Mouse (Mus musculus) intestine, embryonic 15.5 days (tissue): Measurements from ENCODE around the gene Gm10392. TPM values are rescaled to one million over a fixed set of nuclear protein-coding genes. Genes with fewer than 3 reads are reported as not detected.
A peak's percentile ranks its signal among the peaks of the same experiment; 100 is the strongest.

ENCODE experiments used
- ATAC-seq: fragments of 200-750 bp; cut with Nextera tagmentation; 2 replicates; pipeline ENCODE4 v1.8.0; 2017; ENCODE audit warnings: moderate TSS enrichment, moderate library complexity
- H3K27ac ChIP-seq: fragments of 300-500 bp; sonication (generic); 2 replicates; pipeline ENCODE4 v1.5.1; 2015; ENCODE audit warnings: mild to moderate bottlenecking, inconsistent platforms
- H3K27me3 ChIP-seq: fragments of 300-500 bp; sonication (generic); replicated peaks from 2 replicates; pipeline ENCODE4 v1.6.1; 2015; ENCODE audit warnings: inconsistent platforms
- H3K36me3 ChIP-seq: fragments of 300-500 bp; sonication (generic); 2 replicates; pipeline ENCODE4 v1.6.1; 2015; ENCODE audit warnings: inconsistent platforms
- H3K4me1 ChIP-seq: fragments of 300-500 bp; sonication (generic); replicated peaks from 2 replicates; pipeline ENCODE4 v1.6.1; 2015; ENCODE audit warnings: inconsistent platforms
- H3K4me2 ChIP-seq: fragments of 300-500 bp; sonication (generic); replicated peaks from 2 replicates; pipeline ENCODE4 v1.6.1; 2015; ENCODE audit warnings: mild to moderate bottlenecking, inconsistent platforms
- H3K4me3 ChIP-seq: fragments of 300-500 bp; sonication (generic); replicated peaks from 2 replicates; pipeline ENCODE4 v1.5.1; 2015; ENCODE audit warnings: inconsistent platforms
- H3K9ac ChIP-seq: fragments of 300-500 bp; sonication (generic); 2 replicates; pipeline ENCODE4 v1.6.1; 2015; ENCODE audit warnings: inconsistent platforms
- H3K9me3 ChIP-seq: fragments of 300-500 bp; sonication (generic); 2 replicates; pipeline ENCODE4 v1.6.1; 2016; ENCODE audit warnings: inconsistent platforms
- WGBS: fragments of 180-500 bp; shearing (Covaris S2); methylation state at CpG from one replicate; pipeline ENCODE4 v1.1.7; 2015; 5-methylcytosine and 5-hydroxymethylcytosine counted together
- polyA plus RNA-seq: library from polyadenylated mRNA; unstranded; fragments of >200 nt; fragmentation: Nextera tagmentation; extraction: Ambion mirVana; gene quantifications from 2 replicates; pipeline ENCODE4 v1.2.1, GENCODE M21; 2015

The Gm10392 gene
- polyA plus RNA-seq, 1 experiment from 2014 or later, result not detected

- H3K4me3 ChIP-seq, result peak within 1 kb of the TSS; percentile 51
- peak within 1 kb of the TSS; percentile 98 for H3K4me2 ChIP-seq
- 9% methylated on average over 39 of the region's 39 CpGs for WGBS
- peak within 1 kb of the TSS; percentile 29; the same call in 1 of the 2 replicates for H3K27ac ChIP-seq
- ATAC-seq, result no peak
- H3K4me1 ChIP-seq, result peaks cover 30% of the 10 kb centered on the region
- H3K9me3 ChIP-seq, result no peaks in the 10 kb centered on the region
- H3K36me3 ChIP-seq, result no peaks in the 10 kb centered on the region
- peak within 1 kb of the TSS; percentile 62 for H3K9ac ChIP-seq
- H3K27me3 ChIP-seq, result peaks cover 8% of the 10 kb centered on the region; the same call in 1 of the 2 replicates
Observed at GRCm38 (mm10) chr11:77515637-77516552, 3.1 kb downstream of the Gm10392 start, which contains the start of gene Trp53i13. TSS of gene Trp53i13 (minus strand) at chr11:77515980.

GRCm38 (mm10) chr11:77514832-77515636 is 4.0 kb downstream of the Gm10392 start, which contains the start of gene Abhd15:
TSS of gene Abhd15 (plus strand) at chr11:77515121.
- H3K27ac ChIP-seq, result peak within 1 kb of the TSS; percentile 29
- peak within 1 kb of the TSS; percentile 62 for H3K9ac ChIP-seq
- peaks cover 8% of the 10 kb centered on the region; the same call in 1 of the 2 replicates for H3K27me3 ChIP-seq
- peak within 1 kb of the TSS; percentile 51 for H3K4me3 ChIP-seq
- ATAC-seq, result peak; percentile 50
- H3K4me2 ChIP-seq, result peak within 1 kb of the TSS; percentile 98
- no peaks in the 10 kb centered on the region for H3K9me3 ChIP-seq
- no peaks in the 10 kb centered on the region for H3K36me3 ChIP-seq
- under 1% methylated on average over 72 of the region's 72 CpGs for WGBS
- peaks cover 30% of the 10 kb centered on the region for H3K4me1 ChIP-seq

- Histone ChIP-seq H3K9ac (peak overlapping the region; percentile 62; the same call in 1 of the 2 replicates), H3K4me2 (peak overlapping the region; percentile 98), H3K4me1 (peaks cover 30% of the 10 kb centered on the region), H3K27ac (peak overlapping the region; percentile 29; the same call in 1 of the 2 replicates), H3K36me3 (no peaks in the 10 kb centered on the region), H3K4me3 (peak overlapping the region; percentile 51), H3K27me3 (peaks cover 8% of the 10 kb centered on the region; the same call in 1 of the 2 replicates), H3K9me3 (no peaks in the 10 kb centered on the region)
- WGBS, result 16% methylated on average over 19 of the region's 19 CpGs
- no peak for ATAC-seq
Observed at GRCm38 (mm10) chr11:77514281-77514831, 4.6 kb downstream of the Gm10392 start.

- Histone ChIP-seq H3K27me3 (peaks cover 8% of the 10 kb centered on the region; the same call in 1 of the 2 replicates), H3K9me3 (no peaks in the 10 kb centered on the region), H3K36me3 (no peaks in the 10 kb centered on the region), H3K4me2 (peak overlapping the region; percentile 98), H3K9ac (peak overlapping the region; percentile 48), H3K4me1 (peaks cover 30% of the 10 kb centered on the region), H3K27ac (peak overlapping the region; percentile 45; the same call in 1 of the 2 replicates), H3K4me3 (peak overlapping the region; percentile 67)
- WGBS, result 15% methylated on average over 10 of the region's 10 CpGs
- 0 out of 2 replicates have a peak, but pooled peaks have one; percentile 1 for ATAC-seq
Observed at GRCm38 (mm10) chr11:77513811-77514170, 5.2 kb downstream of the Gm10392 start.

- H3K36me3 ChIP-seq, result no peaks in the 10 kb centered on the region
- H3K4me1 ChIP-seq, result peaks cover 34% of the 10 kb centered on the region
- peak overlapping the region; percentile 67 for H3K4me3 ChIP-seq
- ATAC-seq, result peak; percentile 80
- H3K9me3 ChIP-seq, result no peaks in the 10 kb centered on the region
- H3K27me3 ChIP-seq, result peaks cover 8% of the 10 kb centered on the region; the same call in 1 of the 2 replicates
- peak overlapping the region; percentile 79 for H3K27ac ChIP-seq
- H3K9ac ChIP-seq, result peak overlapping the region; percentile 74
- under 1% methylated on average over 71 of the region's 84 CpGs for WGBS
- peak overlapping the region; percentile 98 for H3K4me2 ChIP-seq
Observed at GRCm38 (mm10) chr11:77512891-77513810, 5.8 kb downstream of the Gm10392 start.

- H3K4me2 ChIP-seq, result no peak overlapping the region
- peaks cover 12% of the 10 kb centered on the region for H3K36me3 ChIP-seq
- no peak for ATAC-seq
- WGBS, result 64% methylated on average over 5 of the region's 5 CpGs
- H3K27me3 ChIP-seq, result peaks cover 8% of the 10 kb centered on the region; the same call in 1 of the 2 replicates
- peaks cover 47% of the 10 kb centered on the region for H3K4me1 ChIP-seq
- H3K4me3 ChIP-seq, result no peak overlapping the region
- H3K9ac ChIP-seq, result no peak overlapping the region
- H3K9me3 ChIP-seq, result no peaks in the 10 kb centered on the region
- H3K27ac ChIP-seq, result no peak overlapping the region
Observed at GRCm38 (mm10) chr11:77511336-77511735, 7.7 kb downstream of the Gm10392 start.

- H3K9ac ChIP-seq, result peak overlapping the region; percentile 39
Observed at GRCm38 (mm10) chr11:77508068-77509021, 10.7 kb downstream of the Gm10392 start.

GRCm38 (mm10) chr11:77507426-77507825 is 11.6 kb downstream of the Gm10392 start:
- Histone ChIP-seq H3K9me3 (no peaks in the 10 kb centered on the region), H3K4me2 (no peak overlapping the region), H3K27me3 (no peaks in the 10 kb centered on the region), H3K27ac (no peak overlapping the region), H3K36me3 (peaks cover 46% of the 10 kb centered on the region), H3K4me1 (peaks cover 28% of the 10 kb centered on the region), H3K9ac (no peak overlapping the region), H3K4me3 (no peak overlapping the region)
- 77% methylated on average over 4 of the region's 4 CpGs for WGBS
- no peak for ATAC-seq

More at GRCm38 (mm10) chr11:77508068-77509021, 10.7 kb downstream of the Gm10392 start:
- peak; percentile 33 for ATAC-seq
- no peak overlapping the region for H3K27ac ChIP-seq
- H3K9me3 ChIP-seq, result no peaks in the 10 kb centered on the region
- WGBS, result 21% methylated on average over 49 of the region's 49 CpGs
- H3K4me3 ChIP-seq, result peak overlapping the region; percentile 32
- peak overlapping the region; percentile 78 for H3K4me2 ChIP-seq
- H3K4me1 ChIP-seq, result peaks cover 29% of the 10 kb centered on the region
- peaks cover 39% of the 10 kb centered on the region for H3K36me3 ChIP-seq
- no peaks in the 10 kb centered on the region for H3K27me3 ChIP-seq

- no peak overlapping the region for H3K4me3 ChIP-seq
- no peaks in the 10 kb centered on the region for H3K27me3 ChIP-seq
- peak overlapping the region; percentile 2; the same call in 1 of the 2 replicates for H3K27ac ChIP-seq
- H3K9me3 ChIP-seq, result no peaks in the 10 kb centered on the region
- no peak overlapping the region for H3K4me2 ChIP-seq
- H3K4me1 ChIP-seq, result peaks cover 25% of the 10 kb centered on the region
- 81% methylated on average over 6 of the region's 6 CpGs for WGBS
- peaks cover 49% of the 10 kb centered on the region for H3K36me3 ChIP-seq
- ATAC-seq, result no peak
- no peak overlapping the region for H3K9ac ChIP-seq
Observed at GRCm38 (mm10) chr11:77506941-77507340, 12.1 kb downstream of the Gm10392 start.

- Histone ChIP-seq H3K4me2 (0 out of 2 replicates have a peak overlapping the region, but pooled peaks have one; percentile 17), H3K27ac (0 out of 2 replicates have a peak overlapping the region, but pooled peaks have one; percentile 75), H3K36me3 (peaks cover 49% of the 10 kb centered on the region), H3K4me3 (no peak overlapping the region), H3K9ac (no peak overlapping the region), H3K27me3 (no peaks in the 10 kb centered on the region), H3K9me3 (no peaks in the 10 kb centered on the region), H3K4me1 (peaks cover 26% of the 10 kb centered on the region)
- ATAC-seq, result peak; percentile 81
- WGBS, result 78% methylated on average over 14 of the region's 14 CpGs
Observed at GRCm38 (mm10) chr11:77506273-77506672, 12.7 kb downstream of the Gm10392 start.
